Mouse (Mus musculus): ENCODE data around the gene Slc18a2. TPM values are rescaled to one million over a fixed set of nuclear protein-coding genes. Genes with fewer than 3 reads are reported as not detected.

Gene Slc18a2
- polyA plus RNA-seq, 1 experiment, result 0.54 TPM

DNA sequence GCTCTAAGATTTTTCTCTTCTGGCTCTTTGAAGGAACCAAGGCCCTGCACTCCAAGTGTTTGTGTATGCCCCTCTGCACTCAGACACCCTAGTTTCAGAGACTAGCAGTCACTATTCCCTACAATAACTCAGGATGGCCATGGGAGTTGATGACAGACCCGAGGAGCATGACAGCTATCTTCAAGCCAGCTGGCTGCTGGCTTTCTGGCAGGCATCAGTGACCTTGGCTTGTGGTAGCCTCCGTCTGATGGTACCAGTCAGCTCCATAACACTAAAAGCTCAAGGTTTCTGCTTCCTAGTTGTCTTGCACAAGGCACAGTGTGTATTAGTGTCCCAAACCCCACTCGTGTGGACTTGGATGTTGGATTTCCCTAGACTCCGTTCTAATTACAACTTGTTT lies 18.7 kb upstream of the Slc18a2 start:
- Histone ChIP-seq H3K4me3 (replicated peaks; ENCODE audit: extremely low read depth, low read depth, low read length) (no peak overlapping the region), H3K4me1 (ENCODE audit: control insufficient read depth, insufficient read depth, low read length) (no peaks in the 10 kb centered on the region)
- TF ChIP-seq POLR2A (IDR thresholded peaks at IDR 0.05; ENCODE audit: borderline replicate concordance, extremely low read depth, low read depth, low read length), result no peak
- TF ChIP-seq CTCF (IDR thresholded peaks at IDR 0.05; ENCODE audit: insufficient read depth, low read length), result no peak
- 76% methylated on average over 4 of the region's 4 CpGs for WGBS
- DNase-seq, result no peak

DNA sequence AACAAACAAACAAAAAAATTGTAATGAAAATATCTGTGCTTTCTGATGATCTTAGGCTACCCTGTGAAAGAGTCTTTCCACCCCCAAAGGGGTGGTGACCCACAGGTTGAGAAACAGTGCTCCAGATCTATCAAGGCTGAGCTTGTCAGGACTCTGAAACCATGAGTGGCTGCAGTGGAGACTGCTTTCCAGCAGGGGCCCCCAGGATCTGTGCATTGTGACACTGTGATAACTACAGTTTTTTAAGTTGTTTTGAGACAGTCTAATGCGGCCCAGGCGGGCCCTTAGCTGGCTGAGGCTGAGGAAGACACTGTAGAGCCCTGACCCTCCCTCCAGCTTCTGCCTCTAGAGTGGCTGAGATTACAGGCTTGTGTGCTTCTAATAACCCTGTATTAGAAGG lies 17.6 kb upstream of the Slc18a2 start:
- 77% methylated on average over 2 of the region's 2 CpGs for WGBS
- Histone ChIP-seq H3K4me3 (replicated peaks; ENCODE audit: extremely low read depth, low read depth, low read length) (no peak overlapping the region), H3K4me1 (ENCODE audit: control insufficient read depth, insufficient read depth, low read length) (no peaks in the 10 kb centered on the region)
- DNase-seq, result no peak
- TF ChIP-seq CTCF (IDR thresholded peaks at IDR 0.05; ENCODE audit: insufficient read depth, low read length) (no peak), POLR2A (IDR thresholded peaks at IDR 0.05; ENCODE audit: borderline replicate concordance, extremely low read depth, low read depth, low read length) (no peak)

DNA sequence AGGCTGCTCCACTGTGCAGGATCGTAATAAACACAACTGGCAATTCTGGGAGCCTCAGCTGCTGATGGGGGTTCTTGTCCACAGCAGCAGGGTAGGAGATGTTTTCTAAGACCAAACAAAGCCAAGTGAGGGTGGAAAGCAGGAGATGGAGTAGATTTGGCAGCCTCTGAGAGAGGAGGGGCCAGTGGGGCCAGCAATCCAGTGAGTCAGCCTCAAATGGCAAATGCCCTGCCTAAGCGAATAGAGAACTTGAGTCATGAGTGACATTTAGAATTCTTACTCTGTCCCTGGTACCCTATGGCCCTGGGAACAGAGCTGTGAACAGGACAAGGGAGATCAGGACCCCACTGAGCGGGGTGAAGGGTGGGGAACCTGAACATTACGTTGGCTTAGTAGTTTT lies 12.6 kb upstream of the Slc18a2 start:
- no peak for DNase-seq
- H3K4me3 ChIP-seq (replicated peaks; ENCODE audit: extremely low read depth, low read depth, low read length), result no peak overlapping the region
- 79% methylated on average over 4 of the region's 4 CpGs for WGBS
- TF ChIP-seq CTCF (IDR thresholded peaks at IDR 0.05; ENCODE audit: insufficient read depth, low read length) (no peak), POLR2A (IDR thresholded peaks at IDR 0.05; ENCODE audit: borderline replicate concordance, extremely low read depth, low read depth, low read length) (no peak)
- H3K4me1 ChIP-seq (ENCODE audit: control insufficient read depth, insufficient read depth, low read length), result no peaks in the 10 kb centered on the region

DNA sequence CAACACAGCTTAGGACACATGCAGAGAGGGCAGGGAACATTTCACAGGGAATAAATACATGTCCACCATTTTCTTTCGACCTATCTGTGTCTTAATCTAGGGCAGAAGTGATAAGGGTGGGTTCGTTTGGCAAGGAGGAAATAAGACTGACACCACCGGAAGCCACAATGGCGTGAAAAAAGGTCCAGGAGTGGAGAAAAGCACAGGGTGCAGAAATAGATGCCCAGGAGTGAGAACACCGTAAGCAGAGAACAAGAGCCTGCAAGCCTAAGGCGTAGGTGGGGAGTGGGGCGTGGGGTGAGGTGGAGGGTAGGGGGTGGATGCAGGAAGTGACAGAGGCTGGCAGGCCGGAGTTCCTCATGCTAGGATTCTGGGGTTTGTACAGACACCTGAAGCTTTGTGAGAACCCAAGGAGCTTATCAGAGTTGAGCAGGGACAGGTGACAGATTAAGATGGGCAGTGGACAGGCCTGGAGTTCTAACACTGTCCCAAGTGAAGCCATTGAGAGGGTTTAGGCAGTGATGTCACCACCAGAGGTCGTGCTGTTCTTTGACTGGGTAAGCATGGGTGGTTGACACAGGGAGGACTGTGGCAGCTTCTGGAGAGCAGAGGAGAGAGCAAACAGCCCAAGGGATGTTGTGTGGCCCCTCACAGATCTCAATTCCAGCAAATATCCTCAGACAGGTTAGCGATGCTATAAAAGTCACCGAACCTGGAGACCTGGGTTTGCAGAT lies 12.0 kb upstream of the Slc18a2 start:
- no peaks in the 10 kb centered on the region for H3K4me1 ChIP-seq (ENCODE audit: control insufficient read depth, insufficient read depth, low read length)
- WGBS, result 63% methylated on average over 11 of the region's 11 CpGs
- no peak for TF ChIP-seq CTCF (IDR thresholded peaks at IDR 0.05; ENCODE audit: insufficient read depth, low read length)
- no peak for TF ChIP-seq POLR2A (IDR thresholded peaks at IDR 0.05; ENCODE audit: borderline replicate concordance, extremely low read depth, low read depth, low read length)
- H3K4me3 ChIP-seq (replicated peaks; ENCODE audit: extremely low read depth, low read depth, low read length), result no peak overlapping the region
- no peak for DNase-seq

DNA sequence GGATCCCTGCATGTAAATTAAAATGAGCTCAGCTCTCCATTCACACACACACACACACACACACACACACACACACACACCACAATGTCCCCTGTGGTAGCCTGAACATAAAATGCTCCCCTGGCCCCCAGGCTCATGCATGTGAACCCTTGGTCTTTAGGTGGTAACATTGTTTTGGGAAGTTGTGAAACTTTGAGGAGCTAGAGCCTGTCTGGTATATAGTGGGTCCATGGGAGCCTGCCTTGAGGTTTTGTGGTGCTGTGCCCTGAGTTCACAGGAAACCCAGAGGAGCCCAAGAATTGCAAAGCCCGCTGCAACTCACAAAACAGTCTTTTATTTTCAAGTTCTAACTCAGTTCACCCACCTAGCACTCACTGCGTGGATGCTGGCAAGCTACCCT lies 8.0 kb upstream of the Slc18a2 start:
- WGBS, result 46% methylated on average over 2 of the region's 2 CpGs
- H3K4me3 ChIP-seq (replicated peaks; ENCODE audit: extremely low read depth, low read depth, low read length), result no peak overlapping the region
- no peaks in the 10 kb centered on the region for H3K4me1 ChIP-seq (ENCODE audit: control insufficient read depth, insufficient read depth, low read length)
- TF ChIP-seq CTCF (IDR thresholded peaks at IDR 0.05; ENCODE audit: insufficient read depth, low read length), result no peak
- DNase-seq, result no peak

DNA sequence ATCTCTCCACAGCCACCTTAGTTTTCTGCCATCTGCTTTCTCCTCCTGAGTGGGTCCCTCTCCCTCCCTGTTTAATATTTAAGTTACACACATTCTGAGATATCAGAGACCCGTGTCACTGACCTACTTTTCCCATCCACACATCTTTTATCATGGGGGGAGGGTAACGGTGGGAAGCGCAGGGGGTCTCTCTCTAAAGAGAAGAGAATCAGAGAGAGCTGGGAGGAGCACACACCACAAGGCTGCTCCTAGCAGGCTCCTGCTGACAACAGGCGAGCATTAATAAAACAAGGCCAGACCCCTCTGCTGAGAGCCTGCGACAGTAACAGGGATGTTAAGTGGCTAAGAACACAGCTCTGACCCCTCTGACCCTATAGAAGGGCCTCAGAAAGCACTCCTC lies 1.1 kb upstream of the Slc18a2 start:
- no peak for DNase-seq
- Histone ChIP-seq H3K4me1 (ENCODE audit: control insufficient read depth, insufficient read depth, low read length) (peaks cover 4% of the 10 kb centered on the region; the same call in 1 of the 2 replicates), H3K4me3 (replicated peaks; ENCODE audit: extremely low read depth, low read depth, low read length) (no peak overlapping the region)
- 45% methylated on average over 5 of the region's 5 CpGs for WGBS
- TF ChIP-seq CTCF (IDR thresholded peaks at IDR 0.05; ENCODE audit: insufficient read depth, low read length) (no peak), POLR2A (IDR thresholded peaks at IDR 0.05; ENCODE audit: borderline replicate concordance, extremely low read depth, low read depth, low read length) (no peak)

DNA sequence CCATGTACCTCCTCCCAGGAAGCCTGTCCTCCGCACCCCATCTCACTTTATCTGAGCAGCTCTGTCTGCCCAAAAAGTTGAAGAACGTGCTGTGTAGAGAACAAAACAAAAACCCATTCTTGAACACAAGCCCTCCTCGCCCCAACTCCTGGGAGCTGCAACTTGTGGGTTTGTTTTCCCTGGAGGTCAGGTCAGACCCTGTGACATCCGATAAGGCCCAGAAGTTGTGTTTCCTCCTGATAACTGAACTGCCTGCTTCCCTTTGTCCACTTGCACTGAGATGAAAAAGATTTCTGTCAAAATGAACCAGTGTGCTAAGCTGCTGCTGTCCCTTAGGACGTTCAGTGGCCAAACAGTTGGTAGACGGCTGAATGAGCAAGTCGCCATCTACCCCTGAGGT lies 908 bp downstream of the Slc18a2 start:
- WGBS, result 32% methylated on average over 7 of the region's 7 CpGs
- TF ChIP-seq CTCF (IDR thresholded peaks at IDR 0.05; ENCODE audit: insufficient read depth, low read length) (no peak), POLR2A (IDR thresholded peaks at IDR 0.05; ENCODE audit: borderline replicate concordance, extremely low read depth, low read depth, low read length) (no peak)
- peaks cover 4% of the 10 kb centered on the region; the same call in 1 of the 2 replicates for H3K4me1 ChIP-seq (ENCODE audit: control insufficient read depth, insufficient read depth, low read length)
- no peak for DNase-seq
- no peak overlapping the region for H3K4me3 ChIP-seq (replicated peaks; ENCODE audit: extremely low read depth, low read depth, low read length)

DNA sequence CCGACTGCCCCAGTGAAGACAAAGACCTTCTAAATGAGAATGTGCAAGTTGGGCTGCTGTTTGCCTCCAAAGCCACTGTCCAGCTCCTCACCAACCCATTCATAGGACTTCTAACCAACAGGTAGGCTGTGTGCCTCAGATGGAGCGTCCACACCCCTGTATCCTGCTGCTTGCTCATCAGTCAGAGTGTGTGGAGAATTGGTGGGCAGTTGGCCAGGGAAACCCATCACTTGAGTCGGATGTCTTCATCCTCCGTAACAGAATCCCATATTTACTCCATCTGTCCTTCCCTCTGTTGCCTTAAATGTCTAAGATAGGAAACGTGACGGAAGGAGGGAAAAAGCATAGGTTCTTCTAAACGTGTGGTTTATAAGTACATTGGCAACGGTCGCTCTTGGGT lies 2.5 kb downstream of the Slc18a2 start:
- 78% methylated on average over 9 of the region's 9 CpGs for WGBS
- TF ChIP-seq POLR2A (IDR thresholded peaks at IDR 0.05; ENCODE audit: borderline replicate concordance, extremely low read depth, low read depth, low read length), result no peak
- TF ChIP-seq CTCF (IDR thresholded peaks at IDR 0.05; ENCODE audit: insufficient read depth, low read length), result no peak
- no peak for DNase-seq
- Histone ChIP-seq H3K4me3 (replicated peaks; ENCODE audit: extremely low read depth, low read depth, low read length) (no peak overlapping the region), H3K4me1 (ENCODE audit: control insufficient read depth, insufficient read depth, low read length) (peaks cover 4% of the 10 kb centered on the region; the same call in 1 of the 2 replicates)

DNA sequence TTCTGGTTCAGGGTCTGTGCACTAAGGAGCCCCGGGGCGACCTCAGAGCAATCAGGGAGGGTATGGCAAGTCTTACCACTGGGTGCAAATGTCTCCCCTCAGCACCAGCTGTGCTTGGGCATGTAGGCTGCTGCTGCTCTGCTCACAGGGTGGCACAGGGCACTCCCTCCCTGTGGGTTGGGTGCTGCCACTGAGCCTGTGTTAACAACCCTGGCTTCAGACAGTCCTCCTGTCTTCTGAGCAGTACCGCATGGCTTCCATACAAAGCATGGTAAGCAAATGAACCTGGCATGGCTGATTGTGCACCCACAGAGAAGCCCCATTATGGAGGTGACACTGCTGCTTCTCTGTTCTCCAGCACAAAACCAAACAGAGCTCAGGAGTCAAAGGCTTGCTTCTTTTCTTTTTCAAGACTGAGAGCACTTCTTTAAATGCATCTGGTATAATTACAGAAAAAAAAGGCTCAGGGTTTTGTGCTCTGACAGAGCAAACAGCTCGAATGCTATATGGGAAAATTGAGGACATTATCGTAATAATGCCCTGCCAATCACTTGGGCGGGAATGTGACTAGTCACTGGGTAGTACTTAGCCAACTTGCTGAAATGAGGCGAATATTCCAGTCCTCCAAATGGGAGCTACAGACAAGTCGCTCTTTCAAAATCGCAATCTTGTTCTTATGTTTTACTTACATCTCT lies 4.3 kb downstream of the Slc18a2 start:
- Histone ChIP-seq H3K4me1 (ENCODE audit: control insufficient read depth, insufficient read depth, low read length) (peaks cover 4% of the 10 kb centered on the region; the same call in 1 of the 2 replicates), H3K4me3 (replicated peaks; ENCODE audit: extremely low read depth, low read depth, low read length) (no peak overlapping the region)
- TF ChIP-seq CTCF (IDR thresholded peaks at IDR 0.05; ENCODE audit: insufficient read depth, low read length) (no peak), POLR2A (IDR thresholded peaks at IDR 0.05; ENCODE audit: borderline replicate concordance, extremely low read depth, low read depth, low read length) (no peak)
- no peak for DNase-seq
- 84% methylated on average over 9 of the region's 9 CpGs for WGBS

DNA sequence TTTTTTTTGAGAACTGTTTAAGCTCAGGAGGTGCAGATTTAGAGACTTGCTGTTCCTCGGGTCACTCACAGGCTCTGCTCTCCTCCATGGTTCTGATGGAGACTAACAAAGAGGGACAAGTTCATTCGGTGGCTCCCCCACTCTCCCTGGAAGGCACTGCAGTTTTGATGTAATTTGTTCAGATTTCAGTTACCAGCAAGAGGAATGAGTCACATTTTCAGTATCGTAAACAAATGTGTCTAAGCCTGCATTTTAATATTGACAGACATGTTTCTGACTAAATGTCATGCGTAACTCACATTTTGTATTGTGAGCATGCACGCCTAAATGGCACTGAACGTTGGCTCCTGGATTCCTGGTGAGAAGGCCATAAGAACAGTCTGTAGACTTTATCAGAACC lies 5.2 kb downstream of the Slc18a2 start:
- peaks cover 4% of the 10 kb centered on the region; the same call in 1 of the 2 replicates for H3K4me1 ChIP-seq (ENCODE audit: control insufficient read depth, insufficient read depth, low read length)
- TF ChIP-seq CTCF (IDR thresholded peaks at IDR 0.05; ENCODE audit: insufficient read depth, low read length), result no peak
- TF ChIP-seq POLR2A (IDR thresholded peaks at IDR 0.05; ENCODE audit: borderline replicate concordance, extremely low read depth, low read depth, low read length), result no peak
- H3K4me3 ChIP-seq (replicated peaks; ENCODE audit: extremely low read depth, low read depth, low read length), result no peak overlapping the region
- no peak for DNase-seq
- 68% methylated on average over 6 of the region's 6 CpGs for WGBS
